Mouse (Mus musculus): ENCODE measurements around the gene Gli3. TPM values are rescaled to one million over a fixed set of nuclear protein-coding genes. Genes with fewer than 3 reads are reported as not detected.

Gene Gli3
- polyA plus RNA-seq, 1 experiment from 2014 or later, result 14.1 TPM

DNA sequence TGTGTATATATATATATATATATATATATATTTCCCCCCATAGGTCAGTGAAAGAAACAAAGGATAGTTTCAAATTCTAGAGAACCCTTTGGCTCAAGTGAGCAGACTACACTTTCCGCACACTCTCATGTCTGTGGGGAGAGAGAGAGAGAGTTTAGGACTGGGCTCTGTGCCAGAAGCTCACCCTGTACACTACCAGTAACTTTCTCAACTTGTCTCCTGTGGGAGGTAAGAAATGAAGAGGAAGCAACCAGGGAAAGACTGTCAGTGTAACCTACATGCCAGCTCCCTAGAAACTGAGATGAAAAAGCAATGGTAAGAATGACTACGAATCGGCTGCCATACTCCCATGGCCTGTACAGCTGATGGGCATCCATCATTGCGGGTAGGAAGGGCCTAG lies 235.2 kb downstream of the Gli3 start:
- no peaks in the 10 kb centered on the region for H3K27me3 ChIP-seq (replicated peaks; ENCODE audit: control insufficient read depth, insufficient read depth, low read length)
- no peak overlapping the region for H3K27ac ChIP-seq (ENCODE audit: low read depth, low read length)
- no peak overlapping the region for H3K4me2 ChIP-seq (ENCODE audit: low read length)
- no peaks in the 10 kb centered on the region for H3K4me1 ChIP-seq (ENCODE audit: control insufficient read depth, insufficient read depth, low read length)
- H3K4me3 ChIP-seq (ENCODE audit: low read depth, low read length), result no peak overlapping the region
- no peak for ATAC-seq
- WGBS, result 91% methylated on average over 4 of the region's 4 CpGs
- no peaks in the 10 kb centered on the region for H3K9me3 ChIP-seq (replicated peaks; ENCODE audit: control insufficient read depth, low read length)
- H3K36me3 ChIP-seq (ENCODE audit: control insufficient read depth, insufficient read depth, low read length), result no peaks in the 10 kb centered on the region
- DNase-seq (ENCODE audit: low spot score), result no peak
- H3K9ac ChIP-seq (ENCODE audit: low read length), result no peak overlapping the region

DNA sequence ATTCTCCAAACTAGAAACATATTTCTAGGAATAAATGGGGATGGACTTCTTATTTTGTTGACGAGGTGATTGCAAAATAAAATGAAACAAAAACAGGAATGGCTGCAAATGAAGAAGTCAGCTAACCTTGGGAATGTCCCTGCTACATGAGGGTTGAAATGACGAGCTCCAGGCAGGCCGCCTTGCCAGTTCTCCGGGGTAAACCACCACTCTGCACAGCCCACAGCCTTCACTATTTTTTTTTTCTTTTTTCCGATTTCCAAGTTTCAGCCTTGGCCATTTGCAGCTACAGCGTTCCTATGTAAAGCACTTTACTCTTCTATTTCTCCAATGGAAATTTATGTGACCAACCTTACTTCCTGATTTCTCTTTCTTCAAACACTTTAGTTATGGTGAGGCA lies 236.1 kb downstream of the Gli3 start:
- WGBS, result 90% methylated on average over 6 of the region's 6 CpGs
- no peak overlapping the region for H3K9ac ChIP-seq (ENCODE audit: low read length)
- no peaks in the 10 kb centered on the region for H3K27me3 ChIP-seq (replicated peaks; ENCODE audit: control insufficient read depth, insufficient read depth, low read length)
- ATAC-seq (no peak), DNase-seq (ENCODE audit: low spot score) (no peak)
- H3K27ac ChIP-seq (ENCODE audit: low read depth, low read length), result no peak overlapping the region
- no peak overlapping the region for H3K4me2 ChIP-seq (ENCODE audit: low read length)
- no peaks in the 10 kb centered on the region for H3K9me3 ChIP-seq (replicated peaks; ENCODE audit: control insufficient read depth, low read length)
- H3K36me3 ChIP-seq (ENCODE audit: control insufficient read depth, insufficient read depth, low read length), result no peaks in the 10 kb centered on the region
- no peaks in the 10 kb centered on the region for H3K4me1 ChIP-seq (ENCODE audit: control insufficient read depth, insufficient read depth, low read length)
- H3K4me3 ChIP-seq (ENCODE audit: low read depth, low read length), result no peak overlapping the region

DNA sequence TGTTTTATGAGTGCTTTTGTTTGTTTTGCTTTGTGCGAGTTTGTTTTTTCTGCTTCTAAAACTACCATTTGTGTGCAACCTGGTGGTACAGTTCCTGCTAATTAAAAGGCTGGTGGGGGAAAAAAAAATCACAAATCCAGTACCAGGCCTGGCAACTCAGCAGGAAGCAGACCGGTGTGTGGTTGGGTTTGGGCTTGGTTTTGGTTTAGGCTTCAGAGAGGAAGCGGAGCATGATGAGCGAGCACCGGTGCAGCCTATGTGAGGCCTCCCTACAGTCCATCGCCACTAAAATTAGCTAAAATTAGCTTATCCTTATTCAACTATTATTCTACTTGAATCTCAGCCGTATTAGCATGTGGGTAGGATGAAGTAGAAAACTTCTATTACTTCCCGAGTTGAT lies 241.6 kb downstream of the Gli3 start:
- no peak for ATAC-seq
- H3K27me3 ChIP-seq (replicated peaks; ENCODE audit: control insufficient read depth, insufficient read depth, low read length), result no peaks in the 10 kb centered on the region
- H3K4me1 ChIP-seq (ENCODE audit: control insufficient read depth, insufficient read depth, low read length), result peaks cover 22% of the 10 kb centered on the region; the same call in 1 of the 2 replicates
- H3K4me3 ChIP-seq (ENCODE audit: low read depth, low read length), result no peak overlapping the region
- H3K9ac ChIP-seq (ENCODE audit: low read length), result no peak overlapping the region
- DNase-seq (ENCODE audit: low spot score), result no peak
- no peak overlapping the region for H3K27ac ChIP-seq (ENCODE audit: low read depth, low read length)
- H3K36me3 ChIP-seq (ENCODE audit: control insufficient read depth, insufficient read depth, low read length), result no peaks in the 10 kb centered on the region
- no peaks in the 10 kb centered on the region for H3K9me3 ChIP-seq (replicated peaks; ENCODE audit: control insufficient read depth, low read length)
- H3K4me2 ChIP-seq (ENCODE audit: low read length), result no peak overlapping the region
- WGBS, result 20% methylated on average over 8 of the region's 8 CpGs

DNA sequence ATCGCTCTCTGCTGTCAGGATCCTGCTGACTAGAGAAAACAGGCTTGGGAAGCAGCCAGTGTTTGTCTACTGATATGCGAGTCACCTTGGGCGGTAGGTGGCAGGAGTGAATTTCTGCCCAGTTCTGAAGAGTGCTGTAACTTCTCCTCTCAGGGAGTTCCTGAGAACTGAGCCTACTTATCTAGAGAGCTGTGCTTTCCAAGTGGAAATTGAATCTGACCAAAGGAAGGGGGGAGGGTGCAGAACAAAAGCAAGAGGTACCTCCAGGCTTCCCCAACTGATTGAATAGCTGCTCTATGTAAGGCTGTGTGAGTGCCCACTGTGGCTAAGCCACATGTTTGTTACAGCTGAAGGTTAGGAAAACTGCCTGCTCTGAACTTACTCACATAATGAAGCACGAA lies 244.4 kb downstream of the Gli3 start:
- Histone ChIP-seq H3K4me3 (ENCODE audit: low read depth, low read length) (no peak overlapping the region), H3K27ac (ENCODE audit: low read depth, low read length) (no peak overlapping the region; the same call in 1 of the 2 replicates), H3K36me3 (ENCODE audit: control insufficient read depth, insufficient read depth, low read length) (no peaks in the 10 kb centered on the region), H3K27me3 (replicated peaks; ENCODE audit: control insufficient read depth, insufficient read depth, low read length) (no peaks in the 10 kb centered on the region), H3K4me2 (ENCODE audit: low read length) (no peak overlapping the region), H3K9ac (ENCODE audit: low read length) (no peak overlapping the region), H3K9me3 (replicated peaks; ENCODE audit: control insufficient read depth, low read length) (no peaks in the 10 kb centered on the region), H3K4me1 (ENCODE audit: control insufficient read depth, insufficient read depth, low read length) (peaks cover 22% of the 10 kb centered on the region; the same call in 1 of the 2 replicates)
- DNase-seq (ENCODE audit: low spot score) (peak; percentile 77), ATAC-seq (peak; percentile 89)
- WGBS, result 2% methylated on average over 4 of the region's 4 CpGs

DNA sequence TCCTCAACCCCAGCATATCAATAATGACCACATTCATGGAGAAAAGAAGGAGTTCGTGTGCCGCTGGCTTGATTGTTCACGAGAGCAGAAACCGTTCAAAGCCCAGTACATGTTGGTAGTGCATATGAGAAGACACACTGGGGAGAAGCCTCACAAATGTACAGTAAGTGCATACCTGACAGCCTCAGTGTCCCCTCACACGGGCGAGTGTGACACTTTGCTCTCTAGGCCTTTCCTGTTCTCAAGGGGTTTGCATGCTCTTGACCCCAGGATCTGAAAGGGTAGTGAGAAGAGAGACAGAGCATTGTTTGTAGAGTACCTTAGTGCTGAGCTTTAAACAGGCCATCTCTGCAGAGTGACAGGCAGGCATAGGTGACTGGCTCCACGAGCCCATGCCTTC lies 250.5 kb downstream of the Gli3 start:
- Histone ChIP-seq H3K4me1 (ENCODE audit: control insufficient read depth, insufficient read depth, low read length) (peaks cover 8% of the 10 kb centered on the region; the same call in 1 of the 2 replicates), H3K27me3 (replicated peaks; ENCODE audit: control insufficient read depth, insufficient read depth, low read length) (no peaks in the 10 kb centered on the region), H3K4me2 (ENCODE audit: low read length) (no peak overlapping the region), H3K27ac (ENCODE audit: low read depth, low read length) (peak overlapping the region; percentile 33; the same call in 1 of the 2 replicates), H3K36me3 (ENCODE audit: control insufficient read depth, insufficient read depth, low read length) (0 out of 2 replicates have a peak, but pooled peaks cover 8% of the 10 kb centered on the region), H3K9ac (ENCODE audit: low read length) (no peak overlapping the region), H3K4me3 (ENCODE audit: low read depth, low read length) (no peak overlapping the region), H3K9me3 (replicated peaks; ENCODE audit: control insufficient read depth, low read length) (no peaks in the 10 kb centered on the region)
- 66% methylated on average over 7 of the region's 7 CpGs for WGBS
- ATAC-seq (no peak), DNase-seq (ENCODE audit: low spot score) (no peak)

DNA sequence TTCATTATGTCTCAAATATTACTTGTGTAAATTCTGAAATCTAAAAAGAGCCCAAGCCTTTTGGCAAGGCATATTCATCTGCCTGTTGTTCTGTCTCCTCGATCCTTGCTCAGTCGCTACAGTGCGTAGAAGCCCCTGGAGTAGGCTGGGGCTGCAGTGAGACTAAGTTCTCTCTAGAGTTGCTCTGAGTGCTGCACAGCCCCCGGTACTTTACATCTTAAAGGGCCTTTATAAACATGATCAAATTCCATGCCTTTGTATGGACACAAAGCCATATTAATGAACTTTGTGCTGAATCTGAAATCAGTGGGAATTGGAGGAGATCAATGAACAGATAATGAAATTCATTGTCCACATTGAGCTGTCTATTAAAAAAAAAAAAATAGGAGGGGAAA lies 251.3 kb downstream of the Gli3 start:
- ATAC-seq (peak; percentile 67), DNase-seq (ENCODE audit: low spot score) (peak; percentile 63)
- H3K9me3 ChIP-seq (replicated peaks; ENCODE audit: control insufficient read depth, low read length), result no peaks in the 10 kb centered on the region
- no peak overlapping the region for H3K9ac ChIP-seq (ENCODE audit: low read length)
- WGBS, result 7% methylated on average over 4 of the region's 4 CpGs
- no peak overlapping the region for H3K4me2 ChIP-seq (ENCODE audit: low read length)
- H3K27ac ChIP-seq (ENCODE audit: low read depth, low read length), result no peak overlapping the region
- H3K27me3 ChIP-seq (replicated peaks; ENCODE audit: control insufficient read depth, insufficient read depth, low read length), result no peaks in the 10 kb centered on the region
- H3K36me3 ChIP-seq (ENCODE audit: control insufficient read depth, insufficient read depth, low read length), result 0 out of 2 replicates have a peak, but pooled peaks cover 10% of the 10 kb centered on the region
- peaks cover 4% of the 10 kb centered on the region; the same call in 1 of the 2 replicates for H3K4me1 ChIP-seq (ENCODE audit: control insufficient read depth, insufficient read depth, low read length)
- H3K4me3 ChIP-seq (ENCODE audit: low read depth, low read length), result no peak overlapping the region

DNA sequence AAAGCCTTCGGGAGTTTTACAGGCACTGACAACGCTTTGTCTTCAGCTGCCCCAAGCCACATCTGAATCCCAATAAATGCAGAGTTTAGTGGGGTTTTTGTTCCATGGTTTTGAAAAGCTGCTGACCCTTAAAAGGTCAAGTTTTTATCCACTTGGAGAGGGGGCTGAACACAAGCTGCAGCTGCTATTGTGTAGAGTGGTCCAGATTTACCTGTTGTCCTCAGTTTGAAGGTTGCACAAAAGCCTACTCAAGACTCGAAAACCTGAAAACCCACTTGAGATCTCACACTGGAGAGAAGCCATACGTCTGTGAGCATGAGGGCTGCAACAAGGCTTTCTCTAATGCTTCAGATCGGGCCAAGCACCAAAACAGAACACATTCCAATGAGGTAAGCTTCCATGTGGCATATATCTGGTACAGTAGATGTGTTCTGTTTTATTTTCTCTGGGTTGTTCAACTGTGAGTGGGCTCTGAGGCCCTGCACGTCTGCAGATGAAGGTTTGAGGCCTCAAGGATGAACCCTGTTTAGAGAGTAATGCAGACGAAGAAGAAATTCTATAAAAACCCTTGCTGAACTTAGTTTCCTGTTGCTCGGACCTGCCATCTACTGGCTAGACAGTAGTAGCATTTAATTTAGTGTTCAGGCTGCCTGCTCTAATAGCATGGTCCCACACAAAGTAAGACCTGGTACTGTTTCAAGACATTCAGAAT lies 251.8 kb downstream of the Gli3 start:
- Histone ChIP-seq H3K36me3 (ENCODE audit: control insufficient read depth, insufficient read depth, low read length) (peaks cover 10% of the 10 kb centered on the region; the same call in 1 of the 2 replicates), H3K27ac (ENCODE audit: low read depth, low read length) (no peak overlapping the region; the same call in 1 of the 2 replicates), H3K9ac (ENCODE audit: low read length) (no peak overlapping the region), H3K4me2 (ENCODE audit: low read length) (no peak overlapping the region), H3K27me3 (replicated peaks; ENCODE audit: control insufficient read depth, insufficient read depth, low read length) (no peaks in the 10 kb centered on the region), H3K9me3 (replicated peaks; ENCODE audit: control insufficient read depth, low read length) (no peaks in the 10 kb centered on the region), H3K4me3 (ENCODE audit: low read depth, low read length) (no peak overlapping the region), H3K4me1 (ENCODE audit: control insufficient read depth, insufficient read depth, low read length) (peaks cover 4% of the 10 kb centered on the region; the same call in 1 of the 2 replicates)
- DNase-seq (ENCODE audit: low spot score) (peak; percentile 86), ATAC-seq (peak; percentile 83)
- WGBS, result 7% methylated on average over 8 of the region's 8 CpGs

- DNase-seq (ENCODE audit: low spot score) (no peak), ATAC-seq (no peak)
- Histone ChIP-seq H3K27me3 (replicated peaks; ENCODE audit: control insufficient read depth, insufficient read depth, low read length) (no peaks in the 10 kb centered on the region), H3K27ac (ENCODE audit: low read depth, low read length) (no peak overlapping the region), H3K9me3 (replicated peaks; ENCODE audit: control insufficient read depth, low read length) (no peaks in the 10 kb centered on the region), H3K4me2 (ENCODE audit: low read length) (no peak overlapping the region), H3K4me3 (ENCODE audit: low read depth, low read length) (no peak overlapping the region), H3K9ac (ENCODE audit: low read length) (no peak overlapping the region), H3K36me3 (ENCODE audit: control insufficient read depth, insufficient read depth, low read length) (peaks cover 42% of the 10 kb centered on the region), H3K4me1 (ENCODE audit: control insufficient read depth, insufficient read depth, low read length) (no peaks in the 10 kb centered on the region)
- 85% methylated on average over 1 of the region's 1 CpGs for WGBS
Measured at GRCm38 (mm10) chr13:15721446-15721845, 258.4 kb downstream of the Gli3 start.

- no peaks in the 10 kb centered on the region for H3K4me1 ChIP-seq (ENCODE audit: control insufficient read depth, insufficient read depth, low read length)
- no peak overlapping the region for H3K9ac ChIP-seq (ENCODE audit: low read length)
- H3K4me3 ChIP-seq (ENCODE audit: low read depth, low read length), result no peak overlapping the region
- no peak overlapping the region for H3K27ac ChIP-seq (ENCODE audit: low read depth, low read length)
- H3K27me3 ChIP-seq (replicated peaks; ENCODE audit: control insufficient read depth, insufficient read depth, low read length), result no peaks in the 10 kb centered on the region
- H3K4me2 ChIP-seq (ENCODE audit: low read length), result no peak overlapping the region
- 62% methylated on average over 1 of the region's 1 CpGs for WGBS
- ATAC-seq, result peak; percentile 64
- DNase-seq (ENCODE audit: low spot score), result peak; percentile 35
- H3K9me3 ChIP-seq (replicated peaks; ENCODE audit: control insufficient read depth, low read length), result no peaks in the 10 kb centered on the region
- peaks cover 45% of the 10 kb centered on the region for H3K36me3 ChIP-seq (ENCODE audit: control insufficient read depth, insufficient read depth, low read length)
Measured at GRCm38 (mm10) chr13:15722766-15723379, 259.8 kb downstream of the Gli3 start.
